Mouse (Mus musculus) ES-Bruce4 (cell line): Measurements from ENCODE around the gene Hspb9. TPM values are rescaled to one million over a fixed set of nuclear protein-coding genes. Genes with fewer than 3 reads are reported as not detected.

Source experiments
- H3K27ac ChIP-seq: 2 replicates; pipeline ENCODE4 v1.5.1; 2012; ENCODE audit warnings: low read length, inconsistent platforms; ENCODE audit not compliant: insufficient read depth
- H3K27me3 ChIP-seq: 2 replicates; pipeline ENCODE4 v1.6.1; 2012; ENCODE audit warnings: mild to moderate bottlenecking, low read length, inconsistent platforms; ENCODE audit not compliant: control insufficient read depth, poor library complexity, insufficient read depth, severe bottlenecking
- H3K36me3 ChIP-seq: 2 replicates; pipeline ENCODE4 v1.6.1; 2012; ENCODE audit warnings: inconsistent platforms, mild to moderate bottlenecking, low read length, moderate library complexity; ENCODE audit not compliant: control insufficient read depth, poor library complexity, insufficient read depth, severe bottlenecking
- H3K4me1 ChIP-seq: one replicate; pipeline ENCODE4 v1.8.1; 2011; ENCODE audit warnings: low read length; ENCODE audit not compliant: control insufficient read depth, insufficient read depth
- H3K4me3 ChIP-seq: 2 replicates; pipeline ENCODE4 v1.5.1; 2011; ENCODE audit warnings: low read depth, mild to moderate bottlenecking, low read length
- H3K9ac ChIP-seq: 2 replicates; pipeline ENCODE4 v1.6.1; 2012; ENCODE audit warnings: low read depth, mild to moderate bottlenecking, inconsistent platforms; ENCODE audit not compliant: poor library complexity, severe bottlenecking
- H3K9me3 ChIP-seq: replicated peaks from 2 replicates; pipeline ENCODE4 v1.6.1; 2012; ENCODE audit warnings: mild to moderate bottlenecking, low read length, inconsistent platforms; ENCODE audit not compliant: control insufficient read depth, poor library complexity, insufficient read depth, severe bottlenecking
- CTCF ChIP-seq: IDR thresholded peaks from one replicate; pipeline ENCODE4 v1.8.1; 2011; ENCODE audit warnings: low read depth, low read length
- EP300 ChIP-seq: IDR thresholded peaks from 2 replicates; pipeline ENCODE4 v1.6.1; 2011; ENCODE audit warnings: low read depth, low read length; ENCODE audit not compliant: insufficient read depth
- POLR2A ChIP-seq: IDR thresholded peaks from one replicate; pipeline ENCODE4 v1.8.1; 2011; ENCODE audit warnings: low read length; ENCODE audit not compliant: insufficient read depth
- polyA plus RNA-seq: library from polyadenylated mRNA; stranded (reverse); fragments of >200 nt; gene quantifications from 2 replicates; pipeline ENCODE4 v1.2.4, GENCODE M21; 2011; ENCODE audit warnings: low read depth; ENCODE audit not compliant: missing spikeins, insufficient read depth, insufficient read length

Hspb9 gene
- polyA plus RNA-seq, 1 experiment, result not detected

- Histone ChIP-seq H3K27me3 (no peaks in the 10 kb centered on the region), H3K9me3 (no peaks in the 10 kb centered on the region), H3K9ac (no peak overlapping the region), H3K4me3 (no peak overlapping the region), H3K4me1 (peaks cover 2% of the 10 kb centered on the region), H3K27ac (no peak overlapping the region), H3K36me3 (no peaks in the 10 kb centered on the region)
- TF ChIP-seq POLR2A (no peak), CTCF (no peak), EP300 (no peak)
Observed at GRCm38 (mm10) chr11:100754693-100755057, 41.0 kb downstream of the Hspb9 start.

- no peaks in the 10 kb centered on the region for H3K27me3 ChIP-seq
- H3K4me3 ChIP-seq, result no peak overlapping the region
- peaks cover 2% of the 10 kb centered on the region for H3K4me1 ChIP-seq
- no peaks in the 10 kb centered on the region for H3K9me3 ChIP-seq
- H3K9ac ChIP-seq, result no peak overlapping the region
- no peak for TF ChIP-seq CTCF
- TF ChIP-seq EP300, result no peak
- TF ChIP-seq POLR2A, result no peak
- H3K27ac ChIP-seq, result no peak overlapping the region
- H3K36me3 ChIP-seq, result no peaks in the 10 kb centered on the region
Observed at GRCm38 (mm10) chr11:100756476-100756875, 42.8 kb downstream of the Hspb9 start.

GRCm38 (mm10) chr11:100757566-100757965 lies 43.9 kb downstream of the Hspb9 start:
- TF ChIP-seq POLR2A (no peak), EP300 (no peak), CTCF (no peak)
- H3K27ac ChIP-seq, result no peak overlapping the region
- no peak overlapping the region for H3K4me3 ChIP-seq
- H3K27me3 ChIP-seq, result no peaks in the 10 kb centered on the region
- no peak overlapping the region for H3K9ac ChIP-seq
- H3K9me3 ChIP-seq, result no peaks in the 10 kb centered on the region
- no peaks in the 10 kb centered on the region for H3K36me3 ChIP-seq
- H3K4me1 ChIP-seq, result peaks cover 2% of the 10 kb centered on the region

- Histone ChIP-seq H3K27ac (no peak overlapping the region), H3K9me3 (no peaks in the 10 kb centered on the region), H3K27me3 (no peaks in the 10 kb centered on the region), H3K36me3 (no peaks in the 10 kb centered on the region), H3K9ac (peak overlapping the region; percentile 68), H3K4me1 (peaks cover 2% of the 10 kb centered on the region), H3K4me3 (peak overlapping the region; percentile 71)
- TF ChIP-seq POLR2A, result no peak
- no peak for TF ChIP-seq EP300
- no peak for TF ChIP-seq CTCF
Observed at GRCm38 (mm10) chr11:100758707-100759610, 45.3 kb downstream of the Hspb9 start.

GRCm38 (mm10) chr11:100759611-100760233 lies 46.1 kb downstream of the Hspb9 start, which contains the start of gene Kcnh4:
TSS of gene Kcnh4 (minus strand) at chr11:100759942.
- no peaks in the 10 kb centered on the region for H3K27me3 ChIP-seq
- H3K9me3 ChIP-seq, result no peaks in the 10 kb centered on the region
- peaks cover 2% of the 10 kb centered on the region for H3K4me1 ChIP-seq
- no peaks in the 10 kb centered on the region for H3K36me3 ChIP-seq
- TF ChIP-seq EP300 (no peak), CTCF (peak; percentile 29)
- no peak within 1 kb of the TSS for H3K27ac ChIP-seq
- H3K4me3 ChIP-seq, result peak within 1 kb of the TSS; percentile 71
- peak within 1 kb of the TSS; percentile 68 for H3K9ac ChIP-seq

- peak overlapping the region; percentile 6; the same call in 1 of the 2 replicates for H3K9ac ChIP-seq
- no peaks in the 10 kb centered on the region for H3K27me3 ChIP-seq
- H3K27ac ChIP-seq, result no peak overlapping the region
- no peaks in the 10 kb centered on the region for H3K9me3 ChIP-seq
- H3K36me3 ChIP-seq, result no peaks in the 10 kb centered on the region
- peaks cover 2% of the 10 kb centered on the region for H3K4me1 ChIP-seq
- TF ChIP-seq EP300 (no peak), CTCF (peak; percentile 85)
- peak overlapping the region; percentile 61 for H3K4me3 ChIP-seq
Observed at GRCm38 (mm10) chr11:100761547-100762045, 47.9 kb downstream of the Hspb9 start.
